Mouse (Mus musculus) lung, embryonic 15.5 days (tissue): ENCODE measurements at regions not wholly inside any gene's neighbourhood (a gene's known extent, or its start where the extent isn't known, plus 50 kb on each side); places are given as distances from the start of the nearest gene placed in this dataset.
"Not testable (repeated sequence)": the region's sequence is repeated elsewhere in the genome, so short reads cannot be mapped to it uniquely, and the experiment has no call there.

Source experiments
- ATAC-seq: fragments of 200-750 bp; cut with Nextera tagmentation; 2 replicates; pipeline ENCODE4 v1.8.0; 2017; ENCODE audit warnings: moderate number of reproducible peaks, borderline replicate concordance; ENCODE audit not compliant: low FRiP score, low TSS enrichment; ENCODE audit errors: extremely low read depth
- H3K27ac ChIP-seq: fragments of 300-500 bp; sonication (generic); 2 replicates; pipeline ENCODE4 v1.5.1; 2015; ENCODE audit warnings: moderate library complexity, mild to moderate bottlenecking, inconsistent platforms
- H3K27me3 ChIP-seq: fragments of 300-500 bp; sonication (generic); 2 replicates; pipeline ENCODE4 v1.6.1; 2015; ENCODE audit warnings: inconsistent platforms
- H3K36me3 ChIP-seq: fragments of 300-500 bp; sonication (generic); 2 replicates; pipeline ENCODE4 v1.6.1; 2015; ENCODE audit warnings: inconsistent platforms
- H3K4me1 ChIP-seq: fragments of 300-500 bp; sonication (generic); 2 replicates; pipeline ENCODE4 v1.6.1; 2015; ENCODE audit warnings: inconsistent platforms
- H3K4me2 ChIP-seq: fragments of 300-500 bp; sonication (generic); 2 replicates; pipeline ENCODE4 v1.6.1; 2015; ENCODE audit warnings: inconsistent platforms, mild to moderate bottlenecking, moderate library complexity
- H3K4me3 ChIP-seq: fragments of 300-500 bp; sonication (generic); 2 replicates; pipeline ENCODE4 v1.5.1; 2015; ENCODE audit warnings: mild to moderate bottlenecking, inconsistent platforms
- H3K9ac ChIP-seq: fragments of 300-500 bp; sonication (generic); 2 replicates; pipeline ENCODE4 v1.6.1; 2015; ENCODE audit warnings: inconsistent platforms
- H3K9me3 ChIP-seq: fragments of 300-500 bp; sonication (generic); 2 replicates; pipeline ENCODE4 v1.6.1; 2016; ENCODE audit warnings: inconsistent platforms
- WGBS: fragments of 180-500 bp; shearing (Covaris S2); methylation state at CpG from one replicate; pipeline ENCODE4 v1.1.7; 2015; 5-methylcytosine and 5-hydroxymethylcytosine counted together

DNA sequence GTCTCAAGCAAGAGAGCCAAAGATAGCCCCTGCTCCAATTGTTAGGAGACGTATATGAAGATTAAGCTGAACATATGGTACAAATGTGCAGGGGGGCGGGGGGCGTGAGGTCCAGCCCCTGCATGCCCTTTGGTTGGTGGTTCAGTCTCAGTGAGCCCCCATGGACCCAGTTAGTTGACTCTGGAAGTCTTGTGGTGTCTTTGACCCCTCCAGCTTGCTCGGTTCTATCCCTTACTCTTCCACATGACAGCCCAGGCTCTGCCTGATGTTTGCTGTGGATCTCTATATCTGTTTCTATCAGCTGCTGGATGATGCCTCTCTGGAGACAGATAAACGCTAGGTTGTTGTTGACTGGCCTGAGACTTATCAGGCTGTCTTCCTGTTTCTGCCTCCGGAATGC lies 1849.1 kb downstream of the 9330182O14Rik start:
- Histone ChIP-seq H3K4me1 (no peaks in the 10 kb centered on the region), H3K27ac (no peak overlapping the region), H3K4me3 (no peak overlapping the region), H3K36me3 (no peaks in the 10 kb centered on the region), H3K27me3 (no peaks in the 10 kb centered on the region), H3K9ac (no peak overlapping the region), H3K9me3 (no peaks in the 10 kb centered on the region), H3K4me2 (no peak overlapping the region)
- 71% methylated on average over 6 of the region's 6 CpGs for WGBS
- no peak for ATAC-seq

DNA sequence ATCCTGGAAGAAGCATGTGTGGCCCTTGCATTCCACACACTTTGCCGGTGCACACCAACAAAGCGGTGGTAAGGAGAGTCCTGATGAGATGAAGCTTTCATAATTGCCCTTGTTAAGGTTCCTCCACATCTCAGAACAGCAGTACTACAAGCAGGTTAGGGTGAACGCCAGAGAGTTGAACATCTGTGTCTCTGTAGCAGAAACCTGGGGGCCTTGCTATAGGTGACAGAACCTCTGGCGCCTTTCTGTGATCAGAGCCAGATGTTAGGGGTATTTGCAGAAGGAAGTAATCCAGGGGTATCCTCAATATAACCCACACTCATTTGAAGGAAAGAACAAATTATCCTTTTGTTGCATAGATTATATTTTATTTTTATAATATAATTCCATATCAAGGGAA lies 1850.1 kb downstream of the 9330182O14Rik start:
- H3K4me2 ChIP-seq = no peak overlapping the region
- no peak overlapping the region for H3K27ac ChIP-seq
- no peaks in the 10 kb centered on the region for H3K27me3 ChIP-seq
- no peaks in the 10 kb centered on the region for H3K36me3 ChIP-seq
- no peak overlapping the region for H3K4me3 ChIP-seq
- no peak for ATAC-seq
- H3K9ac ChIP-seq = no peak overlapping the region
- H3K9me3 ChIP-seq = no peaks in the 10 kb centered on the region
- WGBS = 83% methylated on average over 4 of the region's 4 CpGs
- no peaks in the 10 kb centered on the region for H3K4me1 ChIP-seq

DNA sequence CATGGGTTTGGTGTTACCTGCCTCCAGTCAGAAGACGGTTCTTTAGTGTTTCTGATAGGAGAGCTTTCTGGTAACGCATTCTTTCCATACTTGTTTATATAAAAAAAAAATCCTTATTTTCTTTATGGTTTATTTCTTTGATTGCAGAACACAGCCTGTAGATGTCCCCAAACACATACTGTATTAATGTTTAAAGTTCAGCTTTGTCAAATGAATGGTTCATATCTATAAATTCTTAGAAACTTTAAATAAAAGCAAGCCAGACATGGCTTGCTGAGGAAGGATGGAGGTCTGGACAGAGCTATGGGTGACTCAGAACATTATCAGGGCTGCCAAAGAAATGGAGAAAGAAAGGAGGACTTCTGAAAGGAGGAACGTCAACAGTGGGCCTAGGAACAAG lies 1852.1 kb downstream of the 9330182O14Rik start:
- H3K9me3 ChIP-seq = no peaks in the 10 kb centered on the region
- no peaks in the 10 kb centered on the region for H3K36me3 ChIP-seq
- H3K4me2 ChIP-seq = no peak overlapping the region
- H3K4me1 ChIP-seq = no peaks in the 10 kb centered on the region
- no peak overlapping the region for H3K9ac ChIP-seq
- H3K4me3 ChIP-seq = no peak overlapping the region
- no peak for ATAC-seq
- H3K27me3 ChIP-seq = no peaks in the 10 kb centered on the region
- 43% methylated on average over 3 of the region's 3 CpGs for WGBS
- H3K27ac ChIP-seq = no peak overlapping the region

DNA sequence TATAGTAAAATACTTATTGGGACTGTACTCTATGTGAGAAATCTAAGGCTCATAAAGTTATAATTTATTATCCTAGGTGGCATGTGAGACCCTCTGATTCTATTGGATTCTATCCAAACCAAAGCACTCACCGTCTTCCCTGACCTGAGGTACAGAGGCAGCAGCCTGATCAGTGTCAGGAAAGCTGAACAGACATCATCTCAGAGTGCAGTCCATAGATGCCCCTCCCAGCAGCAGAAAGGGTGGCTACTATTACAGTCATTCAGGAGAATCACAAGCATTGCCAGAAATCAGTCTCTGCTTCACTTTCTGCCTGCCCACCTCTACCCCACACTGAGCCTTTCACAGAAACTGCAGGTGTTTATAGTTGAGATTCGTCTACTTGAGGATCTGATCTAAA lies 1854.9 kb downstream of the 9330182O14Rik start:
- Histone ChIP-seq H3K9me3 (no peaks in the 10 kb centered on the region), H3K27me3 (no peaks in the 10 kb centered on the region), H3K36me3 (no peaks in the 10 kb centered on the region), H3K27ac (no peak overlapping the region), H3K9ac (no peak overlapping the region), H3K4me2 (no peak overlapping the region), H3K4me3 (no peak overlapping the region), H3K4me1 (no peaks in the 10 kb centered on the region)
- 50% methylated on average over 2 of the region's 2 CpGs for WGBS
- no peak for ATAC-seq

DNA sequence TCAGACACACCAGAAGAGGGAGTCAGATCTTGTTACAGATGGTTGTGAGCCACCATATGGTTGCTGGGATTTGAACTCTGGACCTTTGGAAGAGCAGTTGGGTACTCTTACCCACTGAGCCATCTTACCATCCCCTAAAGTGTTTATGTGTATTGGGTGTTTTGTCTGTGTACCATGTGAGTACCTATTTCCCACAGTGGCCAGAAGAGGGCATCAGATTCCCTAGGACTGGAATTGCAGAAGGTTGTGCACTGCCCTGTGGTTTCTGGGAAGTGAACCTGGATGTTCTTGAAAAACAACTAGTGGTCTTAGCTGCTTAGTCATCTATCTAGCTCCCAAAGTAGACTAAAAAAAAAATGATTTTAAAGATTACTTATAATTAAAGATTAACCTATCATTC lies 1857.7 kb downstream of the 9330182O14Rik start:
- Histone ChIP-seq H3K9ac (no peak overlapping the region), H3K27me3 (no peaks in the 10 kb centered on the region), H3K4me3 (no peak overlapping the region), H3K9me3 (no peaks in the 10 kb centered on the region), H3K27ac (no peak overlapping the region), H3K4me2 (no peak overlapping the region), H3K4me1 (no peaks in the 10 kb centered on the region), H3K36me3 (no peaks in the 10 kb centered on the region)
- ATAC-seq = no peak

DNA sequence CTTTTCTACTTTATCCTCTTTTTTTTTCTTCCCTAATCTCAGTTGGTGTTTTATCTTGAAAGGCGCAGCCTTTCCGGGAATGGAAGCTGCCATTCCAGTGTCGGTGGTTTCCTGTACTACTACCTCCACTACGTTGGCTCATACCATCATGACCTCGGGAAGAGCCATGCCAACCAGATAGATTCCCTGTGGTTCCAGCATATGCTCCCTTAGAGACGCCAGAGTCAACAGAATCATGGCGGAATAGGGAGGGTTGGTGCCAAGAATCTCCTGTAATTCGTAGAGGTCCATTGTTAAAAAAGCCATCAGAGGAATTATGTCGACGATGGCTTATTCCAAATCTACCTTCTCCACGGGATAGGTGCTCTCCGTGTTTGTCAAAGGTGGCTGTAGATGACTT lies 1898.1 kb downstream of the 9330182O14Rik start:
- H3K9ac ChIP-seq, H3K27ac ChIP-seq, ATAC-seq, H3K9me3 ChIP-seq, H3K27me3 ChIP-seq, H3K4me2 ChIP-seq, H3K36me3 ChIP-seq, H3K4me3 ChIP-seq, H3K4me1 ChIP-seq: not testable (repeated sequence)
- WGBS = 90% methylated on average over 12 of the region's 12 CpGs

DNA sequence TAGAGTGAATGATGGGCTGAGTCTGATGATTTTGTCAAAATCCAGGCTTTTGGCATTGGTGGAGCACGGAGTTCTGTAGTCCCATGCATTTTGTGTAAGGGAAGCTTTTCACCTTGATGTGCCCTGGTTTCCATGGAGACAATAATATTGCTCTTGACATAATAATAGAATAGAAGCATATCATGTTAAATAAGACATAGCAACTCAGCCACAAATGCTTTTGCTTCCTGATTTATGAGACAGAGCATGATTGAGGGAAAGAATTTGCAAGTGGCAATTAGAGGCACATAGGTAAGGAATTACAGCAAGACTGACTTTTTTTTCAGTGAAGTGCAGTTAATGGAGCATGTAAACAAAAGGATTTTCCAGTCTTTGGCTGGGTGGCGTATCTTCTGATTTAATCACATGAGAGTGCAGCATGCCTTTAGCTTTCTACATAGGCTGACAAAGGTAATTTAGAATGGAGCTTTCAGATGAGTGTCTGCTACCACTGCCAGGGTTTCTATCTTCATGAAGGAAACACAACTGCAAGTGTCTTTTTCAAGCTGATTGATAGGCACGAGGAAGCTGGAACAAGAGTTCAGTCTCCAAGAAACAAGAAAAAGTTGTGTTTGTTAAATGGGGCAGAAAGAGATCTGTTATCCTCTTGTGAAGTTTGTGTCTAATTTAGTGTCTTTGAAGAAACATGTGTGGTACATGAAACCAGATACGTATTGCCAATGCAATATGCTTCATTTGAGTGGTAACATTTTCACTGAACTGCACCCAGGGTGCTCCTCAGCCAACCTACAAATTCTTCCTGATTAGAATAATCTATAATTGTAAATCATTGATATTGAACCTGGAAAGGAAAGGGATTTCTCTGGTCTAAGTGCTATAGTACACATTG lies 1913.2 kb downstream of the 9330182O14Rik start:
- WGBS = 62% methylated on average over 4 of the region's 4 CpGs
- Histone ChIP-seq H3K4me3 (no peak overlapping the region), H3K27me3 (no peaks in the 10 kb centered on the region), H3K4me1 (no peaks in the 10 kb centered on the region), H3K9me3 (no peaks in the 10 kb centered on the region), H3K9ac (no peak overlapping the region), H3K36me3 (no peaks in the 10 kb centered on the region), H3K4me2 (no peak overlapping the region), H3K27ac (no peak overlapping the region)
- no peak for ATAC-seq

DNA sequence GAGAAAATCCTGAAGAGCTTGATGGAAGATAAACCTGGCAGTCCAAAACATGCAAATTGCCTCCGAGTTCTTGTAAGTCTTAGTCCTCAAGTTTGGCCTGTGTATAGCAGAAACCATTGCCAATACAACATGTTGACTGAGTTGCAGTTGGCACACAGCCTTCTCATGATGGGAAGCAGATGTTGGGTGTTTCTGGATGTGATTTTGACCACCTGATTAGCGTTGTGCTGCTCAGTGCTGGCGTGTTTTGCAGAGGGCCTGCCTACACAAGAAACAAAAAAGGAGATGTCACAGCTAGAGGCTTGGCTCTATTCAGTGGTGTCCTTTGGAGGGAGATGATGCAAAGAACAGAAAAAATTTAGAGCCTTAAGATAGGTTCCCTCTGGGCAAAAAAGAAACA lies 1922.6 kb downstream of the 9330182O14Rik start:
- peak; percentile 57; the same call in 1 of the 2 replicates for ATAC-seq
- H3K27ac ChIP-seq = no peak overlapping the region

DNA sequence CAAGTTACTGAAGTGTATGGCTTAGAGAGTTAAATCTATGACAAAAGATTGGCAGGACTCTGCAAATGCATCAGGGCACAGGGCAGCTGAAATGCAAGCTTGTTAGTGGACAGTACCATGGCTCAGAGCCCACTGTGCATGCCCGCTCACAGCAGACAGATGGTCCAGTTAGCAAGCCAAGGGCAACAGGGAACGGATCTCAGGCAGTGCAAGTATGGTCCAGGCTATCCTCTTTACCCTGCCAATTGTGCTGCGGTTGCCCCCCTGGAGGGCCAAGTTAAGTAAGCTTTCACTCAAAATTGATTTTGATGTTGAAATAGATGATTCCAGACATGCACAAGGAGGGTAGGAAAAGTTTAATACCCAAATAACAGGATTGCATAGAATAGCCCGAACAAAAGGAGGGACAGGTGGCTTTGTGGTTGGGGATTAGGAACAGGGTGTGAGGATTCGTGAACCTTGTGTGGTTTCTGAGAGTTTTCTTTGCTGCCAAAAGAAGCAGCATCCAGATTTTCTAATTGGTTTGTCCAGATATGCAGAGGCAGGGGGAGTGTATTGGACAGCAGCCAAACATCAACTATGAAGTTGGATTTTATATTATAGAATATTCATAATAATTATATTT lies 1934.2 kb downstream of the 9330182O14Rik start:
- ATAC-seq = no peak
- H3K9ac ChIP-seq = no peak overlapping the region
- H3K4me2 ChIP-seq = no peak overlapping the region
- no peak overlapping the region for H3K4me3 ChIP-seq
- no peak overlapping the region for H3K27ac ChIP-seq
- H3K4me1 ChIP-seq = no peaks in the 10 kb centered on the region
- WGBS = 68% methylated on average over 5 of the region's 5 CpGs
- H3K9me3 ChIP-seq = no peaks in the 10 kb centered on the region
- no peaks in the 10 kb centered on the region for H3K27me3 ChIP-seq
- H3K36me3 ChIP-seq = no peaks in the 10 kb centered on the region

More for the DNA sequence above, 1922.6 kb downstream of the 9330182O14Rik start:
- 28% methylated on average over 3 of the region's 3 CpGs for WGBS
- no peaks in the 10 kb centered on the region for H3K9me3 ChIP-seq
- H3K4me3 ChIP-seq = no peak overlapping the region
- no peak overlapping the region for H3K9ac ChIP-seq
- H3K4me2 ChIP-seq = no peak overlapping the region
- H3K27me3 ChIP-seq = no peaks in the 10 kb centered on the region
- no peaks in the 10 kb centered on the region for H3K4me1 ChIP-seq
- no peaks in the 10 kb centered on the region for H3K36me3 ChIP-seq

DNA sequence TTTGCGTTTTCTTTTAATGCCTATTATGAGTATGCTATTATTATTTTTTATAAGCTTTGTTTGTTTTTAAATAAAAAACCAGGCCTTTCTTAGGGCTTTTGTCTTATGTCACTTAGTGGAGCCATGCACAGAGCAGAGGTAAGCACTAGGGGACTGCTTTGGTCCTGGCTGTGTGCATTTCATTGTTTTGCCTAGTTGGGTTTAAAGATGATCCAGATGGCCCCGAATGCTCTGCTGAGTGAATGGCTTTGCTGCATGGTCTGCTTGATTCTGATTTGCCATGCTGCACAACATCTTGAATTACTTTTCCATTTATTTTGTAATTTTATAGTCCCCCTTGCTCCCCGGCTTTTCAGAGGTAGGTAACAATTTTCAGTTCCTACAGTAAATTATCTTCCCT lies 1934.9 kb downstream of the 9330182O14Rik start:
- no peaks in the 10 kb centered on the region for H3K9me3 ChIP-seq
- 84% methylated on average over 3 of the region's 3 CpGs for WGBS
- H3K4me1 ChIP-seq = no peaks in the 10 kb centered on the region
- H3K9ac ChIP-seq = no peak overlapping the region
- no peaks in the 10 kb centered on the region for H3K27me3 ChIP-seq
- no peak overlapping the region for H3K4me2 ChIP-seq
- ATAC-seq = no peak
- no peak overlapping the region for H3K27ac ChIP-seq
- H3K4me3 ChIP-seq = no peak overlapping the region
- no peaks in the 10 kb centered on the region for H3K36me3 ChIP-seq

DNA sequence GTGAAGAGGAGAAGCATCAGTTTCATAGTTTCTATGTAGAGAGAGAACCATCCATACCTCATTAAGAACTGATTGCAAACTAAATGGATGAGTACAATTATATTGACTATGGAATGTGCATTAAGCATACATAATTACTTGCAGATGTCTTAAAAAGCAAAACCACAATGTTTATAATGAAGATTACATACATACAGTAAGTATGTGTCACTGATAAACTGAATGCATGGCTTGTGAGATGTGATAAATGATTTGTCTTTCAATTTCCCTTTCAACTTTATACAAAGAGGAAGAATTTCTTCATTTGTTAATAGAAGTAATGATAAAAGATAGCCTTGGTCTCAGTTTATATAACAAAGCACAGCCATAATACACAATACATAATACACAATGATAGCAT lies 1939.3 kb downstream of the 9330182O14Rik start:
- H3K27ac ChIP-seq = no peak overlapping the region
- H3K4me1 ChIP-seq = no peaks in the 10 kb centered on the region
- no peak overlapping the region for H3K4me2 ChIP-seq
- H3K36me3 ChIP-seq = no peaks in the 10 kb centered on the region
- H3K27me3 ChIP-seq = no peaks in the 10 kb centered on the region
- no peak overlapping the region for H3K9ac ChIP-seq
- H3K9me3 ChIP-seq = no peaks in the 10 kb centered on the region
- ATAC-seq = no peak
- H3K4me3 ChIP-seq = no peak overlapping the region

DNA sequence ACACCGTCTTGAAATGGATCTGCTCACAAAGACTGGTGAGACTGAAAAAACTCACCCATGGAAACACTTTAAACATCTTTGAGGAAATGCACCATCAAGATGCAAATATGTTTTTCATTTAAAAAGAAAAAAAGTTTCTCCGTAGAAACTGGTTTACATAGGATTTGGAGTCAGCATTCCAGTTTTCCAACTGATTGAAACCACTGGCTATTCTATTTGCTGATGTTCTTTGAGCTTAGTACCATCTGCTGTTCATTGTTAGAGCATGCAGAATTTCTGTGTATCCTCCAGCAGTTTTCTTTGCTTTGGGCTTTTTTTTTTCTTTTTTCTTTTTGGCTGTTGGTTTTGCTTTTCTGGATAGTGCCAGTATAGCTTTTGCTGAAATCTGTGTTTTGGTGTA lies 1948.3 kb downstream of the 9330182O14Rik start:
- no peak overlapping the region for H3K27ac ChIP-seq
- no peak overlapping the region for H3K9ac ChIP-seq
- H3K4me3 ChIP-seq = no peak overlapping the region
- no peaks in the 10 kb centered on the region for H3K4me1 ChIP-seq
- 79% methylated on average over 2 of the region's 2 CpGs for WGBS
- no peak overlapping the region for H3K4me2 ChIP-seq
- no peaks in the 10 kb centered on the region for H3K27me3 ChIP-seq
- H3K9me3 ChIP-seq = no peaks in the 10 kb centered on the region
- ATAC-seq = no peak
- H3K36me3 ChIP-seq = no peaks in the 10 kb centered on the region
